Mouse (Mus musculus) left cerebral cortex, adult 2 months (tissue): ENCODE data around the gene Klk15. TPM values are rescaled to one million over a fixed set of nuclear protein-coding genes. Genes with fewer than 3 reads are reported as not detected.

Experiments used
- DNase-seq, 2 experiments: peaks; one replicate each; pipeline ENCODE4 v3.0.0; 2021 to 2022; ENCODE audit warnings: low spot score in 2 of 2, mixed read lengths in 1 of 2; ENCODE audit errors: extremely low spot score in 1 of 2
- H3K27ac ChIP-seq: fragments of 200-600 bp; 2 replicates; pipeline ENCODE4 v1.8.1; 2022
- H3K4me3 ChIP-seq: fragments of 200-600 bp; 2 replicates; pipeline ENCODE4 v1.8.1; 2022
- CTCF ChIP-seq: fragments of 200-600 bp; IDR thresholded peaks from 2 replicates; pipeline ENCODE4 v1.8.1; 2022; ENCODE audit warnings: antibody characterized with exemption, mild to moderate bottlenecking, moderate library complexity
- intact Hi-C: fragments of 180-260 bp; cut with DNase I; formaldehyde crosslinking; loops from one replicate; pipeline ENCODE4 v1.15.1; 2025
- long read RNA-seq, 2 experiments: library from polyadenylated mRNA; stranded (forward); transcript quantifications; one replicate each; pipeline ENCODE4 v2.0.0; 2021; ENCODE audit warnings: borderline mapping rate in 2 of 2
- total RNA-seq, 2 experiments: library from RNA; stranded (reverse); gene quantifications; 2 replicates each; pipeline ENCODE4 v1.2.3; 2021

The Klk15 gene
- not detected for total RNA-seq
- long read RNA-seq, experiment 1: 0 reads
- long read RNA-seq, experiment 2: 0 reads

GRCm38 (mm10) chr7:43933440-43933839 is at the start of gene Klk15:
Gene Klk15 (plus strand): TSS chr7:43933740.
- intact Hi-C loops: loop anchor here (5.0 kb wide), 1 partner anchor 284 kb away; the partner anchor contains the start of gene Klk1b5
- H3K4me3 ChIP-seq: no peak within 1 kb of the TSS
- TF ChIP-seq CTCF: no peak
- no peak for DNase-seq
- H3K27ac ChIP-seq: no peak within 1 kb of the TSS

GRCm38 (mm10) chr7:43891365-43891764 is 42.2 kb upstream of the Klk15 start:
- intact Hi-C loops: loop anchor here (5.0 to 10.0 kb wide), 2 partner anchors 104 to 307 kb away; no protein-coding TSS in a partner anchor
- no peak overlapping the region for H3K27ac ChIP-seq
- no peak overlapping the region for H3K4me3 ChIP-seq
- no peak for DNase-seq
- no peak for TF ChIP-seq CTCF

GRCm38 (mm10) chr7:43891788-43892187 is 41.8 kb upstream of the Klk15 start:
- no peak for TF ChIP-seq CTCF
- intact Hi-C loops: loop anchor here (5.0 to 10.0 kb wide), 2 partner anchors 104 to 307 kb away; no protein-coding TSS in a partner anchor
- Histone ChIP-seq H3K4me3 (no peak overlapping the region), H3K27ac (no peak overlapping the region)
- no peak for DNase-seq

GRCm38 (mm10) chr7:43894836-43895235 is 38.7 kb upstream of the Klk15 start:
- intact Hi-C loops: loop anchor here (1.0 to 10.0 kb wide), 3 partner anchors 108 to 310 kb away; no protein-coding TSS in a partner anchor
- Histone ChIP-seq H3K4me3 (no peak overlapping the region), H3K27ac (no peak overlapping the region)
- TF ChIP-seq CTCF: peak; percentile 93
- peak; percentile 83 to 94 for DNase-seq

GRCm38 (mm10) chr7:43914821-43915220 is 18.7 kb upstream of the Klk15 start:
- intact Hi-C loops: no loop called here
- no peak for DNase-seq
- no peak overlapping the region for H3K27ac ChIP-seq
- no peak overlapping the region for H3K4me3 ChIP-seq
- no peak for TF ChIP-seq CTCF

GRCm38 (mm10) chr7:43918426-43918825 is 15.1 kb upstream of the Klk15 start:
- no peak for TF ChIP-seq CTCF
- DNase-seq: no peak
- Histone ChIP-seq H3K27ac (no peak overlapping the region), H3K4me3 (no peak overlapping the region)
- intact Hi-C loops: no loop called here

GRCm38 (mm10) chr7:43918871-43919270 is 14.7 kb upstream of the Klk15 start:
- Histone ChIP-seq H3K4me3 (no peak overlapping the region), H3K27ac (no peak overlapping the region)
- TF ChIP-seq CTCF: no peak
- intact Hi-C loops: no loop called here
- no peak for DNase-seq

GRCm38 (mm10) chr7:43919559-43920451 is 13.7 kb upstream of the Klk15 start:
- intact Hi-C loops: no loop called here
- peak; percentile 72 to 76 for DNase-seq
- Histone ChIP-seq H3K27ac (no peak overlapping the region), H3K4me3 (no peak overlapping the region)
- TF ChIP-seq CTCF: peak; percentile 82

GRCm38 (mm10) chr7:43920582-43920981 is 13.0 kb upstream of the Klk15 start:
- no peak overlapping the region for H3K4me3 ChIP-seq
- H3K27ac ChIP-seq: no peak overlapping the region
- DNase-seq: no peak
- TF ChIP-seq CTCF: no peak
- intact Hi-C loops: no loop called here

GRCm38 (mm10) chr7:43921087-43921486 is 12.5 kb upstream of the Klk15 start:
- Histone ChIP-seq H3K4me3 (no peak overlapping the region), H3K27ac (no peak overlapping the region)
- TF ChIP-seq CTCF: no peak
- intact Hi-C loops: no loop called here
- DNase-seq: no peak

GRCm38 (mm10) chr7:43921941-43922340 is 11.6 kb upstream of the Klk15 start:
- no peak for DNase-seq
- no peak for TF ChIP-seq CTCF
- intact Hi-C loops: no loop called here

GRCm38 (mm10) chr7:43925985-43926384 is 7.6 kb upstream of the Klk15 start:
- no peak overlapping the region for H3K27ac ChIP-seq
- TF ChIP-seq CTCF: peak; percentile 40
- intact Hi-C loops: no loop called here
- H3K4me3 ChIP-seq: no peak overlapping the region
- DNase-seq: no peak

More at GRCm38 (mm10) chr7:43921941-43922340, 11.6 kb upstream of the Klk15 start:
- H3K27ac ChIP-seq: no peak overlapping the region
- H3K4me3 ChIP-seq: no peak overlapping the region
